Mouse (Mus musculus) E14TG2a.4 (cell line): ENCODE measurements at regions not wholly inside any gene's neighbourhood (a gene's known extent, or its start where the extent isn't known, plus 50 kb on each side); places are given as distances from the start of the nearest gene placed in this dataset.

Experiments used
- CTCF ChIP-seq: conservative IDR thresholded peaks from 2 replicates; pipeline ENCODE4 v1.5.1; 2014; ENCODE audit warnings: low read length
- NANOG ChIP-seq: IDR thresholded peaks from 2 replicates; pipeline ENCODE4 v1.6.1; 2014; ENCODE audit warnings: borderline replicate concordance, low read length, mixed read lengths
- POU5F1 ChIP-seq: IDR thresholded peaks from 2 replicates; pipeline ENCODE4 v1.6.1; 2014; ENCODE audit warnings: low read length, borderline replicate concordance

DNA sequence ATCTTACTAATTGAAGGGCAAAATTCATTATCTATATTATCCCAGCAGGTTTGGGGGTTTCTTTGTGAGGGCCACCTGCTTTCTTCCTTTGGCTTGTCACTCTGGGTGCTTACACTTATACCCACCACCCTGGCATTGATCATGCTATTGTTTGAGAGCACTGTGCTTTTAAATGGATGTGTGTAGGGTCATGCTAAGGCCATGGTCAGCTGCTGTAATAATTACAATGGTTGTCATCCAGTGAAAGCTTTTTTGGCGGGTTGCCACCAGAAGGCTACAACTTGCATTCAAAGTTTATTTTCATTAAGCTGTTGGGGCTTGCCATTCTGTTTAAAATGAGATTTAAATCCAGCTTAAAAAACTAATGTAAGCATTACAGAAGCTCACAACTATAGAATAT lies 322.4 kb upstream of the Tmem229a start:
- no peak for TF ChIP-seq CTCF
- TF ChIP-seq POU5F1 = no peak
- TF ChIP-seq NANOG = no peak
